Mouse (Mus musculus) cerebellum, postnatal 14 days (tissue): ENCODE measurements at regions not wholly inside any gene's neighbourhood (a gene's known extent, or its start where the extent isn't known, plus 50 kb on each side); places are given as distances from the start of the nearest gene placed in this dataset.
"Not testable (repeated sequence)": the region's sequence is repeated elsewhere in the genome, so short reads cannot be mapped to it uniquely, and the experiment has no call there.

Source experiments
- DNase-seq, 2 experiments: peaks; one replicate each; pipeline ENCODE4 v3.0.0; 2021; ENCODE audit warnings: mixed read lengths in 2 of 2

DNA sequence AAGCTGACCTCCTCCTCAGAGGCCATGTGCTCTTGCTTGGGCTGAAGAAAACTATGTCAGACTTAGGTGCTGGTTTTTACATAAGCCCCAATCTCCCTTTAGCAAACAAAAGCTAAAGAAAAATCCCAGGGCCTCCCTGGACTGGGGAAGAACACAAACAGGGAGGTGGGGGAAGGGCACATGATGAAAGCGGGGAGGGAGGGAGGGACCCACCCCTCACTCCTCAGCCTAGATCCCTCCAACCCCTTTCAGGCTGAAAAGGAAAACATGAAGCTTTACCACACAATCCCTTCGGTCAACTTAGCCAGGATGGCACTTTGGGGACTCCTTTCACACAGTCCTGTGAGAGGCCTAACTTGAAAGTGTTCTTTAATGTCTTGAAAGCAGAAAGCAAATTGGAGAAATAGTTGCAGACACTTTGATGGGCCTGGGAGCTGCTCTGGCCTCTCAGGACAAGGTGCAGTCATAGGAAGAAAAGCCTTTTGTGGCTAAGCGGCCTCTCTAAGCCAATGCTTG lies 291.9 kb upstream of the Rnf32 start:
- DNase-seq: no peak

DNA sequence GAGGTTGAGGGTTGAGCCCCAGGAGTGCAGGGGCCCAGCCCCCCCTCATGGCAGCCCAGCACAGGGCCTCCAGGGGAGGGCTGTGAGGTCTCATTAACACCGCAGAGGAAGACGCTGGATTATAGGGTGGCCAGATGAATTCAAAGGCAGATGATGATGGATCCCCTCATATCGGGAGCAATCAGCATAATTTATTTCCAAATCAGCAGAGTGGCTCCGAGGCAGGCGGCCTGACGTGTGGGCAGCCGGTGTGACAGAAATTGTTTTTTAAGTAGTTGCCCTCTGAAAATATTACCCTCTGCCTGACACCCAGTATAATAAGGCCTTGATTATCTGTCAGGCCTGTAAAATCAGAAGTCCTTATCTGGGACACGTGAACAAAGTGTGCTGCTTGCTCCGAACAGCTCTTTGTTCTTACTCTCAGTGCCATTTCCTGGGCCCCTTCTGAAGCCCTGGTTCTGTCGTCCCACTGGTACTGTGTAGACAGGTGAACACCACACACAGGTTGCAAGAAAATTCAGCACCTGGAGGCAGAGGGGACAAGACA lies 303.0 kb upstream of the Rnf32 start:
- no peak for DNase-seq

DNA sequence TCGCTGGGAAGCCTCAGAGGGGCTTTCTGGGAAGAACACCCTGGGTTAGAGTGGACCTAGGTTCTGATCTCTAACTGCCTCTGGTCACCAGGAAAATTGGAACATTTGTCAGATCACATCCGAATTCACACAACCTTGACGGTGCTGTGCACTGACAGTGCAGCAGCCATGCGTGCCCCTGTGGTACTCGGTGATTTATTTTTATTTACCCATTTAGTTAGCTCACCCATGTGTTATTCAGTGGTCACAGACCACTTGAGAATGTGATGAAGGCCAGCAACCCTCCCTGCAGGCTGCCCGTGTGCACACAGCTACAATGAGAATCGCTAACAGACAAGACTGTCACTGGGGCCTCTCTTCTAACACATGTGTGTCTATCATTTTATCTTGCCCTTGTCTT lies 303.8 kb upstream of the Rnf32 start:
- DNase-seq: no peak

DNA sequence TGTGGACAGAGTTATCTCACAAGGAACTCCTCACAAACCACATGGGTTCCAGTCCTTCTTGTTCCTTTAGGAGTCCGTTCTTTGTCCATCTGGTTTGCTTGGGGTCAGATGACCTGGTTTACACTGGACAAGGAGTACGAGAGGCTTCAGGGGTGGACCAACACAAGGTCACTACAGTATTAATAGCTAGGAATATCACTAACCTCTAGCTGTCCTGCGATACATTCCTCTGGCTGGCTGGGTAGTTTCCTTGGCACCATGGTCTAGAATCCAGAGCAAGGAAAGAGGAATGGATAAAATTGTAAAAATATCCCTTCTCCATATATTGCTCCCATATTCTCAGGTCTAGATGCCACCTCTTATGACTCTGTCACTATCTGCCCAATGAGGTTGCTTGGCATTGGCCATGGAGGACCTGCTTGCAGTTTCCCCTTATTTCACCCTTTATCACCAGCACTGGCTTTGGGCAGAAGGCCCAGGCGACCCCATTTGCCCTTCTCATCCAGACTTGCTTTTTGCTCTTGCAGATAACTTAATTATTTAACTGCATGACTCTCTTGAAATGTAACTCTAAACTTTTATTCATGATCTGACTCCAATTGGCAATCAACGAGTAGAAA lies 310.9 kb upstream of the Rnf32 start:
- peak; percentile 30 to 34 for DNase-seq

DNA sequence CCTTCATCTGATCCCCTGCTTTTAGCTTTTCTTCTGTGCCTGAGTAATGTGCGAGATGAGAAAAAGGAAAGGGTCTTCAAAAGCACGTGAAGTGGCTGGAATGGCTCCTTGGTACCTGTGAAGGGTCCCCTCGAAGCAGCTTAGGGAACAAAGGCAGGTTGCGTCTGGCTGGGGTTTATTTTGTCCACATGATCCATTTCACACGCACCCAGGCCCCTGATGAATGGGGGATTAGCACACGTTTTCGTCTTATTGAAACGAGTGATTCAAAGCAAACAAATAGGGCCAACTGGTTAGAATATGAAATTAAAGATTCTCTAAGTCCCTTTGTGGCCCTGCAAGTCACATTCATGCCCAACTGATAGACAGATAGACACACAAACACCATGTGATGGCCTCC lies 319.6 kb upstream of the Rnf32 start:
- DNase-seq: no peak

DNA sequence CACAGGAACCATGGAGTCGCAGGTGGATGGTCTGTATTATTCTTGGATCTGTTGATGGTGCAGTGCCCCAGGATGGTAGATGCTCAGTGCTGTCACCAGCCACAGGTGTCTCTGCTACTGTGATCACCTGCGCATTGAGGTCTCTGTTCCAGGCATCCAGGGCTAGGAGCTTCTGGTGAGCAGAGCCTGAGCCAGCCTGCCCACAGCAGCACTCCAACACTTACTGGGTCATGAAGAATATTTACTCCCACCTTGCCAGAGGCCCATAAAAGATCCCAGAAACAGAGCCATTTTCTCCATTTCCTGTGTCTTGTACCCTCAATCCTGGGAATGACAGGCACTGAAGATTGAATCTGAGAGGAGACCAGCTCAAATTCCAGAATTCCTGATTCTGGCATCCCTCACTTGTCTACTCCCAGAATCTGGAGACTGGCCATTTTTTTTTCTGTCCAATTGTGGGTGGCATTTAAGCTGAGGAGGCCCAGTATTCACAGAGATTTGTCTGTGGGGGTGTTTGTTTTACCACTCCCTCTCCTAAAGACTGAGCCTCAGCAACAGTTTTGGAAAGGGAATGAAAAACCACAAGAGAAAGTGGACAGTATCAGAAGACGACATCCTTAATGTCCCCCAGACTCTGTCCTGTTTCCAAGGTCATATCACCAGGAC lies 322.1 kb upstream of the Rnf32 start:
- DNase-seq: no peak

DNA sequence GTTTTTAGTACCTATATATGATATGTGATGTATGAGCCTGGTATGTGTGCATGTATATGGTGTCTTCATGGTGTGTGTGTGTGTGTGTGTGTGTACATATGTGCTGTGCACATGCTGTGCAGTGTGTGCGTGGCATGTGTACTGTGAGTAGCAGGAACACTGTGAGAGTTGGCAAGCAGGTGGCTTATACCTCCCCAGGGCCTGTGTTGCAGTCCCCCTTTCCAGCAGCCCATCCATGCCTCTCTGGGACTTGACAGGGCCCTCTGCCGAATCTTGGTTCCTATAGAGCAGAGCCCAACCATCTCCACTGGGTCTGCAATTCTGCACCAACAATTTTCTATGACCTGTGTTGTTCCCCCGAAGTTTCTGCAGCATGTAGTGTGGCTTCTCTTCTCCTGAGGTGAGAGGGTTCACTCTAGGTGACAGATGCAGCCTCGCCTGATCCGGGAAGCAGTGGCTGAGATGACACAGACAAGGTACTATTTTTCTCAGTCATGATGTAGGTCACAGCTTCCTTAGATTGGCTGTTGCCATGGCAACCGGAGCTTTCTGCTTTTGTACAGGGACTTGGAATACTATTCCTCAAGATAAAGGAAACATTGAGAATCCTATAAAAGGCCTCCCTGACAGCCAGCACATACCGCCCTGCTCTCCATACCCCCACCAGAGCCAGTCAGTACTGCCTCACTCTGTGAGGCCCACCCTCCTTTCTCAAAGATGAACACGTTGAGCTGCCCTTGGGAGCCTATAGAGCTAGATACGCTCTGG lies 336.0 kb upstream of the Rnf32 start:
- peak; percentile 34 to 53 for DNase-seq

DNA sequence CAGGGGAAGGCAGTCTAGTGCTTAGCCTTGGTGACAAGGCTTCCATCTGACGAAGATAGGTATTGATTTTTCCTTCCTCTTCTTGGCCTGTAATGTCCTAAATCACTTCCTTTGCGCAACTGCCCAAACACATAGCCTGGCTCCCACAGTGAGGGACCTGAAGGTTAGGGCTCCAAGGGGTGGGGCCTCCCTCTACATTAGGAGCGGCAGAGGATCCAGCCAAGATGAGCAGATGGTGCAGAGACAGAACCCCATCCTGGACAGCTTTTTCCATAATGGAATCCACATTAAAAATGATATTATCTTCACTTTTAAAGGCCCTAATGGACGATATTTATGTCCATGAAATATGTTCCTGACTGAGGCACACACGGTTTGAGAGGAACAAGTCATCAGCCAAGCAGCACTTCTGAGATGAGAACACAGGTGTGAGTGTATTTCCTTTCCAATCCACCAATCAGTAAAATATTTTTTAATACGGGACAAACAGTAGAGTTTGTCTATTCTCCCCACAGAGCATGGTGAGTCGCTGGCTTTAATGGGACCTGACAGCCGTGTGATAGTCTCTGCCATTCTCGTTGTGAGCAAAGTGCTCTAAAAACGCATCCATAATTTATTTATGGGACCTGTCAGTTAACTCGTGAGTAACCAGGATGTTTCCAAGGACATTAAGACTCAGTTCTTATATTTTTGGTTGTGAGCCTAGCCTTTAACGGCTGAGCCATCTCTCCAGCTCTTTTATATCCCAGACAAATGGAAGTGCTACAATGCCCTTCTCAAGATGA lies 357.5 kb upstream of the Rnf32 start:
- peak; percentile 34 to 53 for DNase-seq

DNA sequence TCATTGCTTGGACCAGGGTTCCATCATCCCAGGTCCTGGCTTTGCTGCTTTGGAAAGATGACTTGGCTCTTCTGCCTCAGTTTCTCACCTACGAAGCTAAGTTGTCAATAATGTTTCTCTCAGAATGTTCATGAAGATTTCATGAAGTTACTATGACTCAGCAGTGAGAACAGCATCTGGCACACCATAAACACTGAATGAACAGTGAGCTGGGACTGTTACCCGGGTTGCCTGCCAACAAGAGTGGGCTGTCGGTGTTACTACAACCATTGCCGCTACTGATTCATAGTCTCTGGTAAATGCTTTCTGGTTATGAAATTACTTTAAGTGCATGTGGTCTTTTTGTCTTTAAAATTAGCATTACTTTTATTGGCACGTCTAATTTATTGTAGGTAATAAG lies 352.0 kb upstream of the Shh start:
- no peak for DNase-seq

DNA sequence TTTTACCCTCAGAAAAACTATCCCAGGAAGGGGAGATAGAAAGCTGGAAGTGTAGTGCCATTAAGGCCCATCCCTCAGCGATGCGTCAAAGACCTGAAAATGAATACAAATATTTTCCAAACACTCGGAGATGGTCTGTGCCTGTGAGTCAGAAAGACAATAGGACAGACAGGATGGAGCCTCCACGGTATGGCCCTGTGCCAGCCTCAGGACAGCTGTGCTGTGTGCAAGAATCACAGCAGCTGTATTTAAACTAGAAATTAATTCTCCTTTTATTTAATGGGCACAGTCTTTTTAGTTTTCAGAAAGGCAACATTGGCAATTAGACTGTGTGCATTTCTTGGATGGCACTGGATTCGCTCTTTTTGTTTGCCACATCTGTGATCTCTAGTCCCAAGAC lies 340.9 kb upstream of the Shh start:
- peak in 1 of 2 experiments; percentile 13 for DNase-seq

DNA sequence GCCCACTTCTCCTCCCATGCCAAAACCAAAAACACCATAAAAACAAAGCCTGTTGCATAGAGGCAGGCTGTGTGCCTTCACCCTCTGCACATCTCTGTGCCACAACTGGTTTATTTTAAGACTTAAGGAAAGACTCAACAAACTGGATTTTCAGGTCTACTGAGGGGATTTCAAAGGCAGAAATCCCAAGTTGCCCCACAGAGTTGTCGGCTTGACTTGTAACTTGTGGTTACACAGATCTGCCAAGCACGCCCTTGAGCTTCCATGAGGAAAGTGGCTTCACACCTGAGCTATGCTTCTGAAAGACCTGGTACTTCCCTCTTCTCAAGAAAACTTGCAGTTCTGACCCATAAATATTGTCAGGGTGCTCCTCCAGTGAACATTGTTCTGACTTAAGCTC lies 332.4 kb upstream of the Shh start:
- DNase-seq: no peak

DNA sequence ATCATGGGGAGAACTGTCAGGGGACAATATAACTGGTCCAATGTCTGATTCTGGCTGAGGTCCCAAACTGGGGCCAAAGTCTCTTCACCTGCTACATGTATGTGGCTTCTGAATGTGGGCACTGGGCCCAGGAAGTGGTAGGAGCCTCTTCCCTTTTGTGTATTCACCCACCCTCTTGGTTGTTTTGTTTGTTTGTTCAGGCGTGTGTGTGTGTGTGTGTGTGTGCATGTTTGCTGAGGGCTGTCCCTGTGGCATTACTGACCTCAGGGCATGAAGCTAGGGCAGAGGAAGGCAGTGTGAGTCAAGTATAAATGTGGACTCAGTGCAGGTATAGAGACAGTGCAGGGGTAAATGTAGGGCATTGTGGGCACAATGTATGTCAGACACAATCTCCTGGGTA lies 331.3 kb upstream of the Shh start:
- DNase-seq: no peak

DNA sequence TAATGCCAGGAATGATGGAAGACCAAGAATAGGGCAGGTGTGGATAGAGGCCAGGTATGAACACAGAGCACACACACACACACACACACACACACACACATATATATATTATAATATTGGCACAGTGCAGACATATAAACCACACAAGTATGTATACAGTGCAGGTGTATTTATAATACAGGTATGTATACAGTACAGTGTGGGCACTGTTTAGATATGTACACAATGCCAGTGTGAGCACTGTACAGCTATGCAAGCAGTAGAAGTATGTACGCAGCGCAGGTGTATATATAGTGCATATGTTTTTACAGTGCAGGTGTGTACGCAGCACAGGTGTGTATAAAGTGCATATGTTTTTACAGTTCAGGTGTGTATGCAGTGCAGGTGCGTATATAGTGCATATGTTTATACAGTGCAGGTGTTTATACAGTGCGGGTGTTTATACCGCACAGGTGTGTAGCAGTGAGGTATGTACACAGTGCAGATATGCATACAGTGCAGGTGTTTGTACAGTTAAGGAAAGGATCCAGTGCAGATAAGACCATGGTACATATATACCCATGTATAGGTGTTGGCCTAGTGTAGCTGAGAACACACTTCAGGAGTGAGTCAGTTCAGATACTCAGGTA lies 328.2 kb upstream of the Shh start:
- no peak for DNase-seq

DNA sequence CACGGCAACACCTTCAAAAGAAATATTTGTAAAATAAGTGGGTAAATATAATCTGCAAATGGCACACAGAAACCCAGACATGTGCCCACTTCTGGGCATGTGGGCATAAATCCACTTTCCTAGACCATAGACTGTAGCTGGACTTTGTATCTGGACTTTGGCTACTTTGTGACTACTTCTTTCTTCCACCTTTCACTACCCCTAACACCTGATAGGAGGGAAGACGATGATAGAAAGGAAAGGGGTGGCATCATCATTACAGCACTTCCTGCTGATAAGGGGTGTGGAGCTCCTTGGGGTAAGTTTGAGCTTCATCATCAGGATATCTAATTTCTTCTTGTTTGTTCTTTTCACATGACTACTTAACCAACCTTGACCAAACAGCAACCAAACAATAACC lies 326.7 kb upstream of the Shh start:
- DNase-seq: no peak

DNA sequence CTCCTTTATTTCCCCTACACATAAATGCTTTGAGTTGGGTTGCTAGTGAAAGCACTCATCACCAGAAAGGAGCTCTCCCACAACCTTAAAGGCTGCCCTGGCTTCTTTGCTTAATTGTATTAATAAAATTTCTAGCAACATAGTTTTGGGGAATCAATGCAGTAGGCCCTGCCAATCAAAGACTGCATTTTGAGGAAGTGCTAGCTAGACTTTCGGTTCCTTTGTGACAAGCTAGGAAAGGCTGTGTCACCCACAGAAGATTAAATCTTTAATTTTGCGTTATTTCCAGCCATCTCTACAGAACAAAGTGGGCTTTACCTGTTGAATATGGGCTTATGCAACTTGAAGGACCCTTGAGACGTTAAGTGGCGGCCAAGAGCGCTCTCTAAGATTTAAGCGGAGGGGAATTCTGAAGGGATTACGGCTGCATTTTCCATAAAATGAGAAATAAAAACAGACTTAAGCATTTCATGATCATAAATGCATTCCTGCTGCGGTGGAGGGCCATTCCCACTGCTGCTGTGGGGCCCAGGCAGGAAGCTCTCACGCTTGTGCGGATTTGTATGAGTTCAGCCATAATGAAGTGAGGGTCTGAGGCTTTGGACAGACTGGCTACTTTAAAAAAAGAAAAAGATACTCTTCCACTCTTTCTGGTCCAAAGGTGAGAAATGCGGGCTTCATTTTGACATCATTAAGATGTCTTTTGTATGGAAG lies 318.4 kb upstream of the Shh start:
- no peak for DNase-seq

DNA sequence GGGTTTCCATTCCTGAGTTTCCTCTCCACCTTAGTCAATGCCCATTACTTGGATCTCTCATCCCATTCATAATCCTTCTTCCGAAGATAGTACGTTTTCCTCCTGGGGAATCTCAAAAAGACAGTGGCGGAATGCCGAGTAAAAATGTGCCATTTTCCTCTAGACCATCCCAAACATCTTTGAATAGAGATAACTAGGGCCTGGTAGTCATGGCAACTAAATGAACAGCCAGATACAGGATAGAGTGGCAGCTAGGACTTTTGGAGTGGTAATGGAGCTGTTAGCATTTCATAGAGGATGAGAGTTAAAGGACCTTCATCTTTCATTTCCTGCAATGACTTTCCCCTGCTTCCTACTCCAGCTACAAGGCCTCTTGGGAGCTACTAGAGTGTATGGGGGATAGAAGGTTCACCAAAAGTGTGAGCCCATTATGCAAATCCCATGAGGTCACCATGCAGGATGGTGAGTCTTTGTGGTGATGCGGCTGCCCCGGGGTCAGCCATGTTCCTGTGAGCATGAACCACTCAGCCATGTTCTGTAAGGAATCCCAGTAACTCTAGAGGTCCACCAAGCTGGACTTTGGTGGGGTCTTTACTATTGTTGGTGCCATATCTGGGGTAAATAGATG lies 317.4 kb upstream of the Shh start:
- DNase-seq: no peak

DNA sequence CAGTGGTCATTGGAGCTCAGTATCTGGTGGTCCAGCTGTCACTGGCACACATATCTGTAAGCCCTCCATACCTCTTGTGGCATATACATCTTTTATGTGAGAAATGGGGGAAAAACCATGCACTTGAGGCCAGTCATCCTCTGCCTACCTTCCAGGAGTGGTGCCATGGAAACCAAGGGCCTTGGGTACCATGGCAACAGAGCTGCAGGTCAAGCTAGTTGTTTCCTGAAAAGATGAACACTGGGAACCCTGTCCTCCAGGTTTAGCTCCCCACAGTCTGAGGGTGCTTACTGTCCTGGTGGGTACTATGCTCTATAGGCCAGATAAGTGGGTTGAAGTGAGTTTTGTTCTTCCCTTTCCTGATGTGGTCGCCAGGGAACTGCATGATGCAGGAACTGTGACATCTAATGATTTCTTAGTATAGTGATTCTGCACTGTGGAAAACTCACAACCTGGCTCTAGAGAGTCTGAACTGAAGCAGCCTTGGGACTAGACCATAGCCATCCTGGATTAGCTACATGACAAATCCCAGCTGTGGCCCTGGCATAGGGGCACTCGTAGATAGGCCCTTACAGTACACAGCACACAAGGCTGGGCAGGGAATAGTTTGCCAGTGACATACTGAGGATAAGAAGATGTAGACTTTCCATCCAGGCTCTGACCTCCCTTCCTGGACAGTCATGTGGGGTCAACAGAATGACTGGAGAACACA lies 308.7 kb upstream of the Shh start:
- no peak for DNase-seq

DNA sequence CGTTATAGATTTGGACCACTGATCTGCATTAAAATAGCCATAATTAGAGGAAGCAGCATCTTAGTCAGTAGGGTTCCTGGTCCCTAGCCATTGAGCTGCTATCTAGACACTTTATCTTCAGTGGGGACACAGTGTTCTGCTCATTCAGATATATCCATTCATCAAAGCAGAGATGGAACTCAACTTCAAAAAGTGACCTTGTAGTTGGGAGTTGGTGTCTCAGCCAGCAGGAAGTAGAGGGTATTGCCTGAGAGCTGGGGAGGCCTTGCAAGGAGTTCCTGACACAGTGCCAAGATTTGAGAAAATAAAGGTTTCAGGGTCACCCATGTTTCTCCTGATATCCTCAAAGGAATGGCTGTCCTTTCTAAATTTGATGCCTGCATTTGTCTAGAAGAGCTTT lies 304.7 kb upstream of the Shh start:
- no peak for DNase-seq

DNA sequence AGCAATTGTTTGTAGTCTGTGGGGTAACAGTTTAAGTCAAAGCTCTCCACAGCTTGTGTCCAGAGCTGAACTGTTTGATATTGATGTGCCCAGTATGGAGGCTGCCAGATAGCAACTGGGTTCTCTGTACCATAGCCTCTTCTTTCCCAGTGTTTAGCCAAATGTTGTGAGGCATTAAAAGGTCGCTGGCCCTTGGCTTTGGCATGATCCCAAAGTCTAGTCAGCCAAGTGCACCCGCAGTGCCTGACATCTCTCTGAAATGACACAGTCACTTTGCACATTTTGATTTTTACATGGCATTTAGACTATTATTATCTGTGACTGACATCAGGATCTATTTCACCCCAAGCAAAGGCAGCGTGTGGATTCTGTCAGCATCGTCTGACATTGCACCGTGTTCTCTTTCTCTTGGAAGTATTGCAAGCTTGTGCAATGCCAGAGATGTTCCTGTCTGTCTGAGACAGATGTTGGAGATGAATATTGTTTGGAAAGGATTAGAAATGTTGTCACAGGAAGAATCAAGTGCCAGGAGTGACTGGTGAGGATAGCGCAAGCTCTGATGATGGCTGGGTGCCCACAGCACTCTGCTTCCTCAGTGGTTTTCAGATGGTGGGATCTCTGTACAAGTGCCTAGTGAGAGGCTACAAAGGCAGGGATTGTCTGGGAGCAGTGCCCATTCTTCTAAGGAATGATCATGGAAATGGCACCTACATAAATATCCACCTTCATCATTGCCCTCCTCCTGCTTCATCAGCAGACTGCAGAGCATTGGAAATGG lies 289.3 kb upstream of the Shh start:
- DNase-seq: peak; percentile 39 to 42

DNA sequence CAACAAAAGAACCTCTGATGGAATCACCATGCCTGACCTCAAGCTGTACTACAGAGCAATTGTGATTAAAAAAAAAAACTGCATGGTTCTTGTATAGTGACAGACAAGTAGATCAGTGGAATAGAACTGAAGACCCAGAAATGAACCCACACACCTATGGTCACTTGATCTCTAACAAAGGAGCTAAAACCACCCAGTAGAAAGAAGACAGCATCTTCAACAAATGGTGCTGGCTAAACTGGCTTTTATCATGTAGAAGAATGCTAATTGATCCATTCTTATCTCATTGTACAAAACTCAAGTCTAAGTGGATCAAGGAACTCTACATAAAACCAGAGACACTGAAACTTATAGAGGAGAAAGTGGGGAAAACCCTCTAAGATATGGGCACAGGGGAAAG lies 284.8 kb upstream of the Shh start:
- DNase-seq: not testable (repeated sequence)
